Mouse (Mus musculus) inflammation-experienced regulatory T-cells, adult 6 months (primary cell): Measurements from ENCODE around the gene Sept9. TPM values are rescaled to one million over a fixed set of nuclear protein-coding genes. Genes with fewer than 3 reads are reported as not detected.
"Not testable (repeated sequence)": the region's sequence is repeated elsewhere in the genome, so short reads cannot be mapped to it uniquely, and the experiment has no call there.

ENCODE experiments used
- ATAC-seq: one replicate; pipeline ENCODE4 v1.8.0; 2017
- polyA plus RNA-seq, 3 experiments: library from polyadenylated mRNA; unstranded; fragments of 100-300 nt; shearing (Covaris generic); gene quantifications; one replicate each; pipeline ENCODE4 v1.2.1; 2017

Gene Sept9
- polyA plus RNA-seq, 3 experiments from 2014 or later = 313 to 340 (median 332) TPM

DNA sequence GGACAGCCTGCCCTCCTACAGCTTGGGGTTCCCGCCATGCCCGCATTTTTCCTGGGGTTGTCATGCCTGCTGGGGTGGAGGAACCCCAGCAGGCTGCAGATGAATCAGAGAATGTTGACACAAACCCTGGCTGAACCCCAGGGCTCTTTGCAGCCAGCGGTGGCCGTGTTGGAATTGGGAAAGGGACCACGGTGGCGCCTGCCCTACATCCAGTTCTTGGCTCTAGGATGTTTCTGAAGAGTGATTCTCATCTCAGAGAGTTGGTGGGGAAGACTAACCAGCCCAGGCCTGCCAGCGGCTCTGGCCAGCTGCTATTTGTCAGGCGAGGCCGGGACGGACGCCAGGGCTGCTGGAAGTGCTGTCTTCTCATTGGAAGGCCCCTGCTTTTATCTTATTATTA lies 115.8 kb downstream of the Sept9 start:
- no peak for ATAC-seq

DNA sequence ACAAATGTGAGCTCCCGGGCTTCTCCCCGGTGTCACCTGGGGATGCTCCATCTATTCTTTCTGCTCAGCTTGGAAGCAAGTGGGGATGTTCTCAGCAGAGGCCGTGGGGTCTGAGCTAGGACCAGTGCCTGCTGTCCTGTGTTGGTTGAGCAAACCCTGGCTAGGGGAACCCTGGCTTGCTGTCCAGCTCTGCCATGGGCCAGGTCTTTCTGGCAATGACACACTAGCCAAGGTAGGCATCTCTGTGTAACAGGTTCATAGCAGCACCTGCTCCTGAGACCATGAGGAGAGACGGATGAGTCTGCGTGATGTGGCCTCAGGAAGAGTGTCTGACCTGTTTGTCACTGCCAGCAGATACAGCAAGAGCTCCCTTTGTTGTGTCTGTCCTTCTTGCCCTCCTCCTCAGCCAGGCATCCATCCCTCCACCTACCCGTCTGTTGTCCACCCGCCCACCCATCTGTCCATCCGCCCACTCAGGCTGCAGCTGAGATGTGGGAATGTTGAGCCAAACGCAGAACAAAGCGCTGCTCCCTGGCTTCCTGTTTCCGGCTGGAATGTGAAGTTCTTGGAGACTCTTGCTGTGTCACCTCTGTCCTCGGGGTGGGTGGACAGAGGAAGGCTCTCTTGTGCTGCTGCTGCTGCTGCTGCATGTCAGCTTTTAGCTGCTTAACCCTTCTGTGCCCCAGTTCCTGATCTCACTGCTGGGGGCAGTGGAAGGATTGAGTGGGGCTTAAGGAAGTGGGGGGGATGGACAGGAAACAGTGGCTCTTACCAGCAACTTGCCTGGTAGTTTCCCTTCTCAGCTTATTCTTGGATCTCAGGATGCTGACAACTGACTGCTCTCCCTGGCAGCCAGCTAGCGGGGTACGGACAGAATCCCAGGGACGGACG lies 117.2 kb downstream of the Sept9 start:
- ATAC-seq = peak; percentile 33

DNA sequence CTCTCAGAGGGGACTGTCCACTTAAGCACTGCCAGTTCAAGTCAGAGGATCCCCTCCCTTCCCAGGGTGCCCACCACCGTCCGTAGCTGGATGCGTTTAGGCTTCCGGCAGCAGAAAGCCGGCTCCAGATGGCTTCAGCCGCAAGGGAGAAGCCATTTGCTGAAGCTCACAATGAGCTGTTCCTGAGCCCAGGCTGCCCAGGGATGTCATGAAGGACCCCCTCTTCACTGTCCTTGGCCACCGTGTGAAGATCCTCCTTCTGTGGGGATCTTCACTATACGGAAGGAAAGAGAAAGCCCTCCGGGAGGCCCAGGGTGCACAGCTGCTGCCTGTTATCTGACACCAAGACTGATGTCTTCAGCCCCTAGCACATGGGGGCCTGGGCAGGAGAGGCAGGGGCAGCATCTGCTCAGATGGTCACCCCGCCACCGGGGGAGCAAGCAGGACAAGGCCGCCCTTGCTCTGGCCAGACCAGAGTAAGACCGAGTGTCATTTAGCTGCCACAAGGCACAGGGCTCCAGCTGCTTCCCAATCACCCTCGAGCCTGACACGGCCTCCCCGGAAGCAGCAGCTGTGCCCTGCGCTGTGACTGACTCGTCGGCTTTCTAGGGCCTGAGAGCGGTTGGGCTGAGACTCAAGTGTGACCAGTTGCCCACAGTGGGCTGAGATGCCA lies 118.1 kb downstream of the Sept9 start:
- ATAC-seq = no peak

DNA sequence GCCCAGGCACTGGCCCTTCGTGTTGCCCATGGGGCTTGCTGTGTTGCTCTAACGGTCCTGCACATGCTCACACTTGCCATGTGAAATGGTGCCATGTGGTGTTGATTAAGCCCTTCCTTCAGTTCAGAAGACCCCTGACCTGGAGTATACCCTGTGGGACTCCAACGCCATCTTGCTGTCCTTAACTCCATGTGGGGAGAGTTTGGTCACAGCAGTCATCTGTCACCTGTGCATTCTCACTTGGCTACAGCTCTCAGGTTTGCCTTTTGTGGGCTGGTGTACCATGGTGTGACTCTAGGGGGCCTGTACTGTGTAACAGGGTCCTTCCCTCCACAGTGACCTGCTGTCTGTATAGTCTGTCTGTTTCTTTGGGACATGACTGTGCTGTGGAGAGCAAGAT lies 118.7 kb downstream of the Sept9 start:
- ATAC-seq = no peak

DNA sequence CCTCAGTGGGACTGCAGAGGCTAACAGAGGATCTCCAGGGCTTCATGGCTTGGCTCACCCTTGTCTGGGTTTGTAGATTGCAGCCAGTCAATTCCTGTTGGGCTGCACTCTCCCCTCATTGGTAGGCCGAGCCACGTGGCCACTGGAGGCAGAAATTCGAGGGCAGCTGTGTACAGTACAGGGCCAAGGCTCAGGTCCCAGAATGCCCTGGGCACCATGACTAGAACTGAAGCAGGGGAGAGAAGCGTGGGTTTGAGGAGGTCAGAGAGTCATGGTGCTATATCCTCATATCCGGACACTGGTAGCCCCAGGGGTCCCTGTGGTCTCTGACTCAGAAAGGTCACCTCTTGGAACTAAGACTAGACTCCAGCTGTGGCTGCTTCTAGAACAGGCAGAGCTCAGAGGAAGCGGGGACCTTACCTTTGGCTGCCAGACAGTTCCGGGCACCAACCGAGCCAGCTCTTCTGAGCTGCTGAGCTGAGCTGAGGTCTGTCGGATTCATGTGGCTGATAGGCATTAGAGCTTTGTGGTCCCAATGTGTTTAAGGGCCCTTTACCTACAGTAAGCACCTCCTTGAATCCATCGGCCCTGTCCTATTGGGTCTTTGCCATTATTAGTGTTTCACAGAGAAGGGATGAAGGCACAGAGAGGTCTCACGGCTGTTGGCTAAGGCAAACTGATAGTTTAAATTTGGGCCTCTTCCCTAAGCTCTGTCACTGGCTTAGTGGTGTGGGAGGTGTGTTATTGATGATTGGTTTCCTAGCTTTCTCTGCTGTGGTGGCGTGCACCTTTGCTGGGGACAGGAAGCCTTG lies 119.5 kb downstream of the Sept9 start:
- ATAC-seq = peak; percentile 61

DNA sequence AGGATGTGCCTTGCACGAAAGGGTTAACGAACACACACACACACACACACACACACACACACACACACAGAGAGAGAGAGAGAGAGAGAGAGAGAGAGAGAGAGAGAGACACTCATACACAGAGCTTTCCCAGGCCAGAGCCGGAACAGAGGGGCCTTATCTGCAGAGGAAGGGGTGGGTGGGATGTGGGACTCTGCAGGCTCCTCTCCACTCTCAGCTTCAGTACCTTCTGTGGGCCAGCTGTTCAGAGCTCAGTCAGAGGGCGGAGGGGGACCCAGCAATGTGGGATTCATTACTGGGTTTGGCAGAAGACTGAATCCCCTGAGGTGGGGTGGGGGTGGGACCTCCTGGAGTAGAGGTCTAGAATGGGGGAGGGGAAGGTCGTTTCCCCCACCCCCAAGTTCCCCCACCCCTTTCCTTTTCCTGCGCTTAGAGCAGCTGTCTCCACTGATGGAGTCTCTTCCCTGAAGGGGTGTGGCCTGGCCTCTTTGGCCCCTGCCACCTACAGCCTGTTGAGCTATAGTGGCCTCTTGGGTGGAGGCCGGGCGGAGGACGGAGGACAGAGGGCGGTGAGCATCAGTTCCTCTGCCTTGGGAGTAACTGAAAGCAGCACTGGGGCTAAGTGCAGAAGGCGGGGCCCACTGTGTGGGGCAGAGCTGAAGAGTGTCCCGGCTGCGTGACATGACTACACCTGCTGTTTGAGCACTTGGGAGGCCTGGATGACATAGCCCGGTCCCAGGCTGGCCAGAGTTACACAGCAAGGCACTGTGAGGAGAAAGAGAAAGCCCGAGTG lies 120.3 kb downstream of the Sept9 start:
- peak; percentile 33 for ATAC-seq

DNA sequence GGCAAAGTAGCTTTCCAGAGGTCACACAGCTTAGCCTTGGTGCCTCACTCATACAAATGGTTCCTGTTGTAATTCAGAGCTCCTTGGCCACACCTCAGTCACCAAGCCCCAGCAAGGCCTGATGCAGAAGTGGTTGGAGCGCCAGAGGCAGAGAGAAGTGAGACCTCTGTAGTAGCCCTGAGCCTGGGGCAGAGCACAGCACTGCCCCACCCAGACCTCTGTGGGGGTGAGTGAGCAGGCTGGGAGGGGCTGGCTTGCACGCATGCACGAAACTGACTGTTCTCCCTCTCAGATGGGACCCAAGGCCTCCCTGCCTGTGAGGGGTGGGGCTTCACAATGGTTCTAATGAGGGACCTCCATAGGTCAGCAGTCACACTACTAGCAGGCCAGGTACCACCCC lies 121.0 kb downstream of the Sept9 start:
- ATAC-seq = no peak

DNA sequence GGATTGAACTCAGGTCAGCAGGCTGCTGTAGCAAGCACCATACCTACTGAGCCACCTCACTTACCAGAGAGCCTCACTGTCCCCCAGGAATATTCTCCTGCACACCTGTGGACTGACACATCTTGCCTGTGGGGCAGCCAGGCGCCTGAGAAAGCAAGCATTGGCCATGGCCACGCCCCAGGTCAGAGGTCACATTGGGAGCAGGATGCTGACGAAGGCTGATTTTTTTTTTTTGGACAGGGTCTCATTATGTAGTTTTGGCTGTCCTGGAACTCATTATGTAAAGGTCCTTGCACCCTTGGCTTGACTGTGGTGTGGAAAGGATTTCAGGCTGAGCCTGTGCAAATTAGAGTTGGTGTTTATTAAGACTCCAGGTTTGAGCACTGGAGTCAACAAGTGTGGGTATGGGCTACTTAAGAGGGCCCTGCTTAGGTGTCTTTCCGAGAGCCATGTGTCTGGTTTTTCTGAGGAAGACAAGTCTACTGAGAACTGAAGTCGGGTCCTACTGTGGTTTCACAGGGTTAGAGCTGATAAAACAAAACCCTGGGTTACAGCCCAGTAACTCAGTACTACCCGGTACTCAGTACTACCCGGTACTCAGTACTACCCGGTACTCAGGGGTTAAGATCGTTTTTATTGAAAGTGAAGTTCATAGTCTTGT lies 122.0 kb downstream of the Sept9 start:
- no peak for ATAC-seq

DNA sequence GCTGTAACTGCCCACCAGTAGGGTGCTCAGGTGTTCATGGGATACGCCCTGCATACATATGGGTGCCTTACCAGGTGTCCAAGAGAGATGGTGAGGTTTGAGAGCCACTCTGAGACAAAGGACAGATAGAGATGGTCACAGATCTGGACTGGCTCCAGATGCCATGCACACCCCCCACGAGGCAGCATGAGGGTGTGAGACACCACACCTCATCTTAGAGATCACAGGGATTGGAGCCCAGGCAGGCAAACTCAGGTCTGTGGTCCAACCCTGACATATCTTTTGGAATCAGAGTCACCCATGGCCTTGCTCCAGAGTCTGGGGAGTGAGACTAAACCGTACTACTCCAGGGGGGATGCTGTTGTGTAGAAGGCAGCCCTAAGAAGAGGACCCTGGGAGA lies 122.8 kb downstream of the Sept9 start:
- ATAC-seq = no peak

DNA sequence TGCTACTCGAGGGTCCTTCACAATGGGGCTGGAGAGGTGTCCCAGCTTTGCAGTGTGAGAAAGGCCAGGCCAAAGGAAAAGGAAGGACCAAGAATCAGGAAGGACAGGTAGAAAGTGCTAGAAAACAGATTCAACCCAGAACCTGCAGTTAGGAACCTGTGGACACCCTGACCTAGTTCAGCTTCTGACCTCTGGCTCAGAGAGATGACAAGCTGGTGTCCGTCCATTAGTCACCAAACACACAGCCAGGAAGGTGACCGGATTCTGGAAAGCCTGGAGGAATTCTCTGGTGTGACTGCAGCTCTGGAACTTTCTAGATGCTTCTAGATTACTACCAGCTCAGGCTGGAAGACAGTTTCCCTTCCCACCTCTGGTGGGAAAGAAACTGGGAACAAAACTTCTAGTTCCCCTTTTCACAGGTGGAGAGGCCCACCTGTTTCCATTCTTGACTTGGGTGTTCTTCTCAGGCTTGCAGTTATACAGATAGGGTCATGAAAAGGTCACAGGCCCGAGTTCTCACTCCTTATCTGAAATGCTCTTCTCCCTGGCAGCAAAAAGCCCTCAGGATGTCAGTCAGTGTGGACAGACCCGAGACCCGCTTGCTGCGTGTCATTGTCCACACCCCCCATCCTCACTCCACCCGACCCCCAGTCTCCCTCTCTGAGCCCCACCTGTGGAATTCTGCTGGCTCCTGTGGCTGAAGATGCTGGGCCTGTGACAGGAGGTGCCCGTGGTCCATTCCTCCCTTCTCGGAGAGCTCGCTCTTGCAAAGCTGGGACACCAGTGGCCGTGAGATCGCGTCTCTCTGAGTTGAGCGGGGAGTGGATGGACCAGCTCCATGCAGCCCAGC lies 123.5 kb downstream of the Sept9 start:
- ATAC-seq = no peak

DNA sequence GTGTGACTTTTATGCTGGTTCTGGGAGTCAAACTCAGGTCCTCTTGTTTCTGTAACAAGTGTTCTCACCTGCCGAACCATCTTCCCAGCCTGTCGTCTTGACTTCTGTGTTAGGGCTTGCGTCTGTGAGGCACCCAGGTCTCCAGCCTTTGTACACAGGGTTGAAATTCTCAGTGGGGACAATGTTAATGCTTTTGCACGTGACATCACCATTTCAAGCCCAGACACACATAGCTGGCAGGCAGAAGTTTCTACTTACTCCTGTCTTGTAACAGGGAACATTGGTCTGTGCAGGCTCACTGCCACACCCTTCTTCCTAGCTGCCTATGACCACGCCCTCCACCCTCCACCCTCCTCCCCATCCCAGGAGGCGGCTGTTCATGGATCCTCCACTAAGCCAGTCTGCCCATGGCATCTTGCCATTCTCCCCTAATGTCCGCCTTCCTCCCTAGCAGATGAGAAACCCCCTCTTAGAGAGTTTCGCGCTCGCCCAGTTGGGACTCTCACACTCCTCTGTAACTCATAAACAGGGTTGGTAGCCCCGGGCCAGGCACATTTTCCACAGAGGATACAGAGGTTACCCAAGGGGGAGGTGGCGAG lies 124.6 kb downstream of the Sept9 start:
- no peak for ATAC-seq

DNA sequence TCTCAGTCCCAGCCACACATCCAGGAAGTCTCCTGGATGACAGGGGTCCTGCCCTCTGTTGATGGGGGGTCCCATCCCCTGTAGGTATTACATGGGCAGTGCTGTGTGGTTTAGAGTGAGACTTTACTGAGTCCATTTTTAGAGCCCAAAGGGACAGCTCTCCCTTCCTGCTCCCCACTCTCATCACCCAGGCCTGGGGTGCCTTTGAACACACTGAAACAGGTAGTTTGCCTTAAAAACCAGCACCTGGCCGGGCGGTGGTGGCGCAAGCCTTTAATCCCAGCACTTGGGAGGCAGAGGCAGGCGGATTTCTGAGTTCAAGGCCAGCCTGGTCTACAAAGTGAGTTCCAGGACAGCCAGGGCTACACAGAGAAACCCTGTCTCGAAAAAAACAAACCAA lies 125.3 kb downstream of the Sept9 start:
- not testable (repeated sequence) for ATAC-seq

DNA sequence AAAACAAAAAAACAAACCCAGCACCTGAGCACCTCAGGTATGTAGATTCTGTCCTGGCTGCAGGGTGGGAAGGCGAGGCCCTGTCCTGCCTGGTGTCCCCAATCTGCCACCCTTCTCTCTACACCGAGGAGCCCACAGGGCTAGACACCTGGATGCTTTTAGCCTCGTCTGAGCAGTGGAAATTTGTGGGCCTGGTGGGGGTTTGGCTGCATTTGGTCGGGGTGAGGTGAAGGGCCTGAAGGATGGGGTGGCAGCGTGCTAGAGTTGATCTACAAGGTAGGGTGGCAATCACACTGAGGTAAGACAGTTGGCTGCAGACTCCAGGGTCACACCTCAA lies 125.6 kb downstream of the Sept9 start:
- peak; percentile 0 for ATAC-seq

DNA sequence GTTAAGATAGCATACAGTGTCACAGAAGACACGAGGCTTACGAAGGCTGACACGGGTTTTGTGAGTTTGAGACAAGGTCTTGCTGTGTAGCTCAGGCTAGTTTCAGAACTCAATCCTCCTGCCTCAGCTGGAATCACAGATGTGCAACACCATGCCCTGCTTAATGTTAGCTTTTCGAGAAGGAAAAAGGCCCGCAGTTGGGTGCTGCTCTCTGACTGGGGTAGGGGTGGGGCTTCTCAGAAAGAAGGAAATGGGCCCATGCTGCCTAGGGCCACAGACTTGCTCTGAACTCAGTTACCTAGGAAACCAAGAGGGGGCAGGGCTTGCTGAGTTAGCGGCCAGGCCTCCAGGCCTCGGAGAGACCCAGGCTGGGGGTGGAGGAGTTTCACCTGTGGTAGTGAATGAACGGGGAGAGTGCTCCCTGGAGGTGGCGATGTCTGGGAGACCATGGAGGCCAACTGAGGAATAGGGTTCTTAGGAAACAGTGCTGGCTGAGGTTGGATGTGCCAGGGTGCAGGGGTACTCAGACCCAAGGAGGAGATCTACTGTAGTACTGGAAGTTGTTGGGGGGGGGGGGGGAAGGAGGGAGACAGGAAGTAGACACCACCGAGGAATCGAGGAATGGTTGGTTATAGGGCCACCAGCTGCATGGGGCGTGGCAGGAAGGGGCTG lies 126.1 kb downstream of the Sept9 start:
- ATAC-seq = peak; percentile 80

DNA sequence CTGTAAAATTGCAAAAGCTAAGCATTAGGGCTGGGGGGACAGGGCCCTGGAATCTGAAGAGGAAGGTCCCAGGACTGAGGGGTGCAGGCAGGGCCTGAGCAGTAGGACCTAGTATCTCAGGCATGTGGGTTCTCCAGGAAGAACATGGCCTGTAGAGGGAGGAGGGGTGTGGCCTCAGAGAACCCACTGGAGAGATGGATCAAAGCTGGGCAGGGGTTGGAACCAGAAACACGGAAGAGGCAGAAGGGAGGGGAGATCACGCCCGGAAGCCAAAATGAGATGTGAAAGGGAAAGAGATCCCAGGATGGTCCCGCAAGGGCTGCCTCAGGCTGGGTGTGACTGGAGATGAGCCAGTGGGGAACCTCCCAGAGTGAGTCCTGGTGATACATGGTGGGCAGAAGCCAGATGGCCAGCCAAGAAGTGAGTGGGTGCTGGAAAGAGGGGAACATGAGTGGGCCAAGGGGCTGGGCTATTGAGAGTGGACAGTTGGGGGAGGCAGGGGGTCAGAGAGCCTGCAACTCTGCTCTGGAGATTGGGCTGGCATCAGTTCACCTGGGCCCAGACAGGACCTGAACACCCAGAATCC lies 126.8 kb downstream of the Sept9 start:
- ATAC-seq = no peak

DNA sequence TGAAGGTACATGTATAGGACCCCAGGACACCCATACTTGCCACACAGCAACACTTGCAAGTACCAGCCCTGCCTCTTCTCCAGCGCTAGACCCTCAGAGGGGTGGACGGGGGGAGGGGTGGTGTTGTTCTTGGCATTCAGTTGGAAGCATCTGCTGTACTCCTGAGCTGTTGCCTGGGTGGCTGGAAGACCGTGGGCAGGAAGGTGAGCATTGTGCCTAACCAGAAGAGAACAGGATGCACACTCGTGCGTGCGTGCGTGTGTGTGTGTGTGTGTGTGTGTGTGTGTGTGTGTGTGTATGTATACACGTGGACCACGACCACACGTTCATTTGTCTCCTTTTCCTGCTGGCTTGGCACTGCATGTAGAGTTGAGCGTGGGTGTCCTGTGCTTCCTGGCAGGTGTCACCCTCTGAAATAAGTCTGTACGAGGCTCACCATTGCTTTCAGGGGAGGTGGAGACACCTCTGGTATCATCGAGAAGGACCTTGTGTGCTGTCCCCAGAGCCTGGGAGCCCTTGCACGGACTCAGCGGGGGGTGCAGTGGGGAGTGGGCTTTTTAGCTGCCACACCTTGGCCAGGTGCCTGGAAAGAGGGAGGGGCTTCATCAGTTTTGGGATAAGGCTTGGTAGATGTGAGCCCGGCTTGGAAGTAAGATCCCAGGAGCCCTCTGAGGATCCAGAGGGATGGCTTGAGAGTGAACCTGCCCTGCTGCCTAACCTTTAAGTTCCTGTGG lies 127.6 kb downstream of the Sept9 start:
- peak; percentile 53 for ATAC-seq

DNA sequence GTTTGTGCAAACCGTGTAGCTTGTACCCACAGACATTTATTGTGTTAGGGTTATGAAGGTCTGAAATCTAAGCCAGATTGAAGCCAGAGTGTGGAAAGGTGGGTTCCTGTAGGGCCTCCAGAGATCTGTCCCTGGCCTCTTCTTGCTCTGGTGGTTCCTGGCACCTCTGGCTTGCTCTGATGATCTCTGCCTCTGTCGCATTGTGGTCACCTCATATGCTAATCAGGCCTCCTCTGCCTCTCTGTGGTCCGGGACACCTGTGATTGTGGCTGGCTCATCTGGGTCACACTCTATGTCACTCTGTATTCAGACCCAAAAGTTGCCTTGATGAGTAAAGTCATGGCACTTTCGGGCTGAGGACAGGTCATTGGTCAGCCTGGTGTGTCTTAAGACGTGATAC lies 128.2 kb downstream of the Sept9 start:
- ATAC-seq = no peak

DNA sequence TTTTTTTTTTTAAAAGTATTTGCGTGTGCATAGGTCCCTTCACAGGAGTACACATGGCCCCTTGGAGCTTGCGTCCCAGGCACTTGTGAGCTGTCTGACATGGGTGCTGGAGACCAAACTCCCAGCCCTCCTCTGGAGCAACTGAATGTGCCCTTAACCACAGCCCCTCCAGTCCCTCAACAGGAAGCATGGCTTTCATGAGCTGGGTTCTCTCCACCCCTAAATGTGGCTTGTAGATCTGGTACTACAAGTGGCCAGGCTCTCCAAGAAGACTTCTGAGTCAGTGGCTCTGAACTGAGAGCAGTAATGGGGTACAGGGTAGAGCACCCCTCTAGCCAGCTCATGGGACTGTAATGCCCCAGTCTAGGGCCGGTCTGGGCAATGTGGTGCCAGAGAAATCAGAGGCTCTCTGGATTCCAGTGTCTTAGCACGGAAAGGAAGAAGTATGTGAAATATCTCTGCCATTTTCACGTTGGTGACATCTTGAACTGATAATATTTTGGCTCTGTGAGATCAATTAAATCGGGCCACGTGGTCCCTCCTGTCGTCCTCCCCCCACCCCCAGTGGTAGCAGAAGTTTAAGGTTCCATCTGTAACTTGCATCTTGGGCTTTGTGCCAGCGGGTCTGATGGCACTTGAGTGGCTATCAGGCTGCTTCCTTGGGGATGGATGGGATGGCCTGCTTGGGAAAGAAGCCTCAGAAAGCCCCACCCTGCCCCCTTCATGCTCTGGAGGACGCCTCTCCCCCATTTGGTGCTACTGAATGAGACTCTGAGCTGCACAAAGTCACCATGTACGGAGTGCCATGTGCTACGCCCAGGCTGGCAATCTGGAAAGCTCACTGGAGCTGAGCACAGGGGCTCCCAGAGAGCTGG lies 130.9 kb downstream of the Sept9 start:
- no peak for ATAC-seq
